Mouse (Mus musculus) monocyte, adult 2 months (primary cell): ENCODE data around the gene Tuba3b.

Source experiments
- DNase-seq, 2 experiments: peaks; one replicate each; pipeline ENCODE4 v3.0.0; 2022; ENCODE audit warnings: low spot score in 2 of 2, low read depth in 1 of 2

Gene Tuba3b

GRCm38 (mm10) chr6:145615666-145616210 is at the start of gene Tuba3b:
Gene Tuba3b (plus strand): TSS chr6:145615757.
- DNase-seq = no peak

- no peak for DNase-seq
These were observed 48.3 kb upstream of the Tuba3b start for GRCm38 (mm10) chr6:145567296-145567695.

- DNase-seq = no peak
These were observed 47.7 kb upstream of the Tuba3b start for GRCm38 (mm10) chr6:145567832-145568231.

GRCm38 (mm10) chr6:145568701-145569100 is 46.9 kb upstream of the Tuba3b start:
- DNase-seq = no peak

GRCm38 (mm10) chr6:145573250-145574013 is 42.1 kb upstream of the Tuba3b start:
- no peak for DNase-seq

- DNase-seq = no peak
These were observed 38.8 kb upstream of the Tuba3b start for GRCm38 (mm10) chr6:145576762-145577161.

GRCm38 (mm10) chr6:145578457-145579185 is 36.9 kb upstream of the Tuba3b start:
- no peak for DNase-seq

- DNase-seq = no peak
These were observed 35.8 kb upstream of the Tuba3b start for GRCm38 (mm10) chr6:145579761-145580160.

- no peak for DNase-seq
These were observed 34.0 kb upstream of the Tuba3b start for GRCm38 (mm10) chr6:145581366-145582170.

GRCm38 (mm10) chr6:145585052-145585973 is 30.2 kb upstream of the Tuba3b start:
- DNase-seq = no peak

GRCm38 (mm10) chr6:145590501-145591293 is 24.9 kb upstream of the Tuba3b start:
- DNase-seq = no peak

- DNase-seq = no peak
These were observed 24.0 kb upstream of the Tuba3b start for GRCm38 (mm10) chr6:145591578-145591977.

GRCm38 (mm10) chr6:145592036-145592435 is 23.5 kb upstream of the Tuba3b start:
- DNase-seq = no peak

- no peak for DNase-seq
These were observed 23.0 kb upstream of the Tuba3b start for GRCm38 (mm10) chr6:145592531-145592998.

GRCm38 (mm10) chr6:145593991-145594390 is 21.6 kb upstream of the Tuba3b start:
- no peak for DNase-seq

GRCm38 (mm10) chr6:145595905-145596304 is 19.7 kb upstream of the Tuba3b start:
- no peak for DNase-seq

GRCm38 (mm10) chr6:145598794-145599555 is 16.6 kb upstream of the Tuba3b start:
- DNase-seq = no peak

GRCm38 (mm10) chr6:145604126-145604525 is 11.4 kb upstream of the Tuba3b start:
- DNase-seq = no peak

GRCm38 (mm10) chr6:145604648-145605047 is 10.9 kb upstream of the Tuba3b start:
- no peak for DNase-seq
